Mouse (Mus musculus): Measurements from ENCODE around the gene Itk. TPM values are rescaled to one million over a fixed set of nuclear protein-coding genes. Genes with fewer than 3 reads are reported as not detected.
A peak's percentile ranks its signal among the peaks of the same experiment; 100 is the strongest.

The Itk gene
- polyA plus RNA-seq, 1 experiment = 0.39 TPM

DNA sequence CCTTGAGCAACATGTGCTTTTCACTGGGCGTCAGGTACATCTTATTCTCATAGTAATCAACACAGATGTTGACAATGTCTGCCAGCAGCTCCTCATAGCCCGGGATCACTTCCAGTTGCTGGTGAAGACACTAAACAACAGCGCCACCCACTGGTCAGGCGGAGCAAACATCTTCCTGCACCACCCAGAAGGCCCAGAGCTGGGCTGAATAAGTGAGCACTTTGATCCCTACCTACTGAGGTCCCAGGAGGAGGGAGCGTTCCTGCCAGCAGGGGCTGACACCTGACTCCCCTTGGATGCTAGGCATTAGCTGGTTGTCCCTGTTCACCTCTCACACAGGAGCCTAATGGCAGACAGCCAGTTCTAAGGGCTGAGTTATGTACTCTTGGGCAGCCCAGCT lies 112.5 kb downstream of the Itk start:
- no peak overlapping the region for H3K4me3 ChIP-seq (replicated peaks; ENCODE audit: insufficient read depth, low read depth, low read length)
- H3K27me3 ChIP-seq (ENCODE audit: control insufficient read depth, insufficient read depth, low read length) = no peaks in the 10 kb centered on the region
- no peak overlapping the region for H3K27ac ChIP-seq (ENCODE audit: insufficient read depth, low read length)
- TF ChIP-seq CTCF (IDR thresholded peaks at IDR 0.05; ENCODE audit: borderline replicate concordance, insufficient read depth, low read depth, low read length) (peak; percentile 61), POLR2A (IDR thresholded peaks at IDR 0.05; ENCODE audit: borderline replicate concordance, insufficient read depth, low read length) (no peak)
- peak; percentile 27 to 48 for DNase-seq
- WGBS = 46% methylated on average over 5 of the region's 5 CpGs
- H3K4me1 ChIP-seq (ENCODE audit: control insufficient read depth, insufficient read depth, low read length) = peaks cover 12% of the 10 kb centered on the region

GRCm38 (mm10) chr11:46276168-46276567 lies 113.1 kb downstream of the Itk start:
- Histone ChIP-seq H3K4me1 (ENCODE audit: control insufficient read depth, insufficient read depth, low read length) (peaks cover 12% of the 10 kb centered on the region), H3K27ac (ENCODE audit: insufficient read depth, low read length) (no peak overlapping the region), H3K27me3 (ENCODE audit: control insufficient read depth, insufficient read depth, low read length) (no peaks in the 10 kb centered on the region), H3K4me3 (replicated peaks; ENCODE audit: insufficient read depth, low read depth, low read length) (no peak overlapping the region)
- 80% methylated on average over 8 of the region's 8 CpGs for WGBS
- no peak for DNase-seq
- TF ChIP-seq POLR2A (IDR thresholded peaks at IDR 0.05; ENCODE audit: borderline replicate concordance, insufficient read depth, low read length) (no peak), CTCF (IDR thresholded peaks at IDR 0.05; ENCODE audit: borderline replicate concordance, insufficient read depth, low read depth, low read length) (no peak)

DNA sequence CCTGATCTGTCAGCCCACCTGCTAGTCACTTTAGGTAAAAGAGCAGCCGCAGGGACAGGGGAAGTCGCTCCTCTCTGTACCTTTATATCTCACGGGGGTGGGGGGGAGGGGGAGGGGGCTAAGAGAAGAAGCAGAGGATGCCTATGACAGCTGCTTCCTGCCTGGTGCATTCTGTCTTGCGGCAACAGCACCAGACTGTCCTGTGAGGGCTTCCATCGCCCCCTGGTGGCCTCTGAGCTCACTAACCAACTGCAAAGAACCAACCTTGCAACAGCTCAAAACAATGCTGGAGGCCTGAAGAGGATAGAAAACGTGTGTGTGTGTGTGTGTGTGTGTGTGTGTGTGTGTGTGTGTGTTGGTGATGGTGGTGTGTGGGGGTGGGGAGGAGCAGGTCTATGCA lies 114.0 kb downstream of the Itk start:
- Histone ChIP-seq H3K27ac (ENCODE audit: insufficient read depth, low read length) (no peak overlapping the region), H3K27me3 (ENCODE audit: control insufficient read depth, insufficient read depth, low read length) (no peaks in the 10 kb centered on the region), H3K4me3 (replicated peaks; ENCODE audit: insufficient read depth, low read depth, low read length) (no peak overlapping the region), H3K4me1 (ENCODE audit: control insufficient read depth, insufficient read depth, low read length) (peaks cover 12% of the 10 kb centered on the region)
- DNase-seq = peak; percentile 75 to 77
- WGBS = 11% methylated on average over 6 of the region's 6 CpGs
- peak; percentile 83 for TF ChIP-seq CTCF (IDR thresholded peaks at IDR 0.05; ENCODE audit: borderline replicate concordance, insufficient read depth, low read depth, low read length)
- TF ChIP-seq POLR2A (IDR thresholded peaks at IDR 0.05; ENCODE audit: borderline replicate concordance, insufficient read depth, low read length) = no peak

Other genes with a start within 250 kb of the Itk start
- 6.6 and 8.4 TPM in 2 replicates for gene Nipal4, start 223.0 kb downstream of the Itk start, polyA plus RNA-seq (2012; rRNA removed)
- gene Fndc9, start 154.0 kb downstream of the Itk start, polyA plus RNA-seq (2012; rRNA removed) = 0.39 and 0.52 TPM in 2 replicates
- 200 and 203 TPM in 2 replicates for gene Cyfip2, start 76.7 kb downstream of the Itk start, polyA plus RNA-seq (2012; rRNA removed)
- not detected in 2 replicates for gene Fam71b, start 7.0 kb upstream of the Itk start, polyA plus RNA-seq (2012; rRNA removed)
- 37.6 and 39.4 TPM in 2 replicates for gene Med7, start 47.4 kb upstream of the Itk start, polyA plus RNA-seq (2012; rRNA removed)
- 0.35 and 0.70 TPM in 2 replicates for gene Havcr2, start 65.4 kb upstream of the Itk start, polyA plus RNA-seq (2012; rRNA removed)
- not detected in 2 replicates for gene Gm12169, start 134.7 kb upstream of the Itk start, polyA plus RNA-seq (2012; rRNA removed)
- not detected in 2 replicates for gene BC053393, start 182.0 kb upstream of the Itk start, polyA plus RNA-seq (2012; rRNA removed)
- not detected in 2 replicates for gene Dppa1, start 239.7 kb upstream of the Itk start, polyA plus RNA-seq (2012; rRNA removed)

All from cerebellum, adult 2 months (tissue).